Mouse (Mus musculus) mouse trophoblast stem cell (cell line): ENCODE data around the gene Ascc1.

ENCODE experiments used
- in situ Hi-C, 2 experiments: fragments of 300-500 bp; cut with MseI, MboI; formaldehyde crosslinking; loops; 2 replicates in 1 of 2; 3 replicates in 1 of 2; pipeline ENCODE4 v1.15.1; 2025

Ascc1 gene

DNA sequence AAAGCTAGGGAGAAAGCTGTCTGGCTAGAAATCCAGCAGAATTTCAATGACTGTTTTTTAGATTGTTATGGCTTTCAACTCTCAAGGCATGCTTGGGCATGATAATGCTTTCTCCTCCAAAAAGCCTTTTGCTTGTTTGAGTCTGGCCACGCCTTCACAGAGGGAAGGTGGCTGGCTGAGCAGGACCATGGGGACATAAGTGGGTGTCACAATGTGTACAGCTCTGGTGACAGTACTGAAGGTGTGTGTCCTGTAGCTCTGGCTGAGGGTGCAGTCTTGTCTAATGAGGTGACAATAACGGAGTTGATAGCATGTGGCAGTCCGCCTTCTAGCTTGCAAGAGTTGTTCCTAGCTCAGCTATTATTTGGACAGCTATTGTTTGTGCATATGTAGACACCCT lies 77.6 kb downstream of the Ascc1 start:
- in situ Hi-C loops, result no loop called here

DNA sequence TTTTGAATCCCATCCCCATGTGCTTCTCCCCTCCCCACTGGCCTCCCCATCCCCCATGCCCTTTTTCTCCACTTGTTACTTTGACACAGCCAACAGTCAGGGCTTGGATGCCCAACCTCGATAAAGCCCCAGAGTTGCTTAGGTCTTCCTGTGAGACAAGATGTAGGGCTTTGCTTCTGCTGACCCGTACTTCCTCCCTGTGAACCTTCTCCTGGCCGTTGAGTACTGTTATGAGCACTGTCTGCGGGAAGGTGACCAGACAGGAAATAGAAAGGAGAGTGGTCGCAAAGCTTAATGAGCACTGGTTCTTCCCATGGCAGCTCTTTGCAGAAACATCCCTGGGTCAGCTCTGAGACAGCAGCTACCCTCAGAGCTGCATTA lies 78.0 kb downstream of the Ascc1 start:
- in situ Hi-C loops, result no loop called here

DNA sequence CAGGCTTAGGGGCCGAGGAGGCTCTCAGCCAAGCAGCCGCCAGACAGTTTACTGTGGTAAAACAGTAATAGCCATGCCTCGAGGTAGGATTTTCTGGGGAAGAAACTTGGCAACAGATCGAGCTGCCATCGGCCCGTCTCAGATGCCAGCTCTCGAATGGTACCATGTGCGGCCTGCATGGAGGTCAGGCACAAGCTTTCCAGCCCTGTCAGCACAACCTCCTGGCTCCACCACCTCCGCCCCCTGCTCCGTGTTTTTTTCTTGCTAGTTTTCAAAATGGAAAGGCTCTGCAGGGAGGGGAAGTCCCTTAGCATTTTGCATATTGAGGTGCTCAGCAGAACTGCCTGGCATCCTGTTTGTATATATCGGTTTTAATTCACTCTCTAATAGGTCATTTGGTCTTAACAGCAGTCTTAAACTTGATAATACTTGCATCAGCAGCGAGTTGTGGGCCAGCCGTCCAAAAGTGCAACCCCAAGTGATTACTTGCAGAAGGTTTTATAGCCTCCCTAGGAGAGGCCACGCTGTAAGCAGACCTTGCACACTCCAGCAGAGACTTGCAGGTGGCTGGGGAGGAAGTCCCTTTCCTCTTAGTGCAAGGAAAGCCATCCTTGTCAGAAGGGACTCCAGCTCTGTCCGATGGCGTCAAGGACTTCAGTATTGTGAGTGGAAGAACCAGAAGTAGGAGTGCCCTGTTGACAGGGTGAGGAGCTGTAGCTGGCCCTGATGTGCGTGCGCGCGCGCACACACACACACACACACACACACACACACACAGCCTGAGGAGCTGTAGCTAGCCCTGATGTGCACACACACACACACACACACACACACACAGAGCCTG lies 78.6 kb downstream of the Ascc1 start:
- in situ Hi-C loops, result no loop called here

DNA sequence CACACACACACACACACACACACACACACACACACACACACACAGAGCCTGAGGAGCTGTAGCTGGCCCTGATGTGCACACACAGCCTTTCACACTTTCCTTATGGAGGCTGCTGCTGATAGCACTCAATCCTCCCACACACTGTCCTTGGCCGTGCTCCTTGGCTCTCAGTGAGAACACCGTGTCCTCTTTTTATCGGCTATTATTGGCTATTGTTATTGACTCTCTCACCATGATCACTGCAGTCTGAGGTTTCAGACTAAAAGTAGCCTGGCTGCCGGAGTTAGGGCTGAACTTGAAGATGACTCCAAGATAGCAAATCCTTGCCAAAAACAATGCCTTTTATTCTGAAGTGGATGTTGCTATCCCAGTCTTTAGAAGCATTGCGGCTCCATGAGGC lies 79.3 kb downstream of the Ascc1 start:
- in situ Hi-C loops, result no loop called here

DNA sequence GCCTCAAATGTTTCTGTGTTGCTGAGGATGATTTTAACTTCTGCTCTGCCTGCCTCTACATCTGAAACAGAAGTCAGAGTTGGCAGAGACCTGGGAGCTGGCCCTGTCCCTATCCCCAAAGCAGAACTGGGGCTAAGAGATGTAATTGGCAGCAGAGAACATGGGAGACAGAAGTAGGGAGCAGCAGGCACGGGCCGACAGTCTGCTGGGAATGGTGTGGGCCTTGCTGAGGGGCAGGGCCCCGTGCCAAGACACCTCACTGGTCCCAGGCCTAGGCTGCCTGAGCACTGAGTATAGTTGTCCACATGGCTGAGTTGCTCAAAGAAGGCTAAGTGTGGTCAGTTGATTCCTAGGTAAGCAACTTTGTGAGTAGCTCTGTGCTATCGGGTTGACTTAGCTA lies 81.5 kb downstream of the Ascc1 start:
- in situ Hi-C loops, result no loop called here

DNA sequence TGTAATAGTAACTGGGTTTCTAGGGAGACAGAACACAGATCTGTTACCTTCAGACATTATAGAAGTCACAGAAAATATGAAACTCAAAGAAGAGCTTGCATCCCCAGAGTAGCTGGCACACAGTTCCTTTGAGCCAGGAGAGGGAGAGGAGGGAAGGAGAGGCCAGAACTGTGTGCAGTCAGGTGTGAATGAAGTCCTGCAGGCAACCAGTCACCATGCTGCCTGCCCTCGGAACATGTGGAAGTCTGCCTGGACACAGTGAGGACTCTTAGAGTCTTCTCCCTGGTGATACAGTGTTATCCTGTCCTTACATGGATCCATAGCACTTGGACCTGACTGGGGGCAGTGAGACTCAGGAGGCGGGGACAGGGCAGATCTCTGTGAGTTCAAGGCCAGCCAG lies 89.7 kb downstream of the Ascc1 start:
- in situ Hi-C loops, result no loop called here

DNA sequence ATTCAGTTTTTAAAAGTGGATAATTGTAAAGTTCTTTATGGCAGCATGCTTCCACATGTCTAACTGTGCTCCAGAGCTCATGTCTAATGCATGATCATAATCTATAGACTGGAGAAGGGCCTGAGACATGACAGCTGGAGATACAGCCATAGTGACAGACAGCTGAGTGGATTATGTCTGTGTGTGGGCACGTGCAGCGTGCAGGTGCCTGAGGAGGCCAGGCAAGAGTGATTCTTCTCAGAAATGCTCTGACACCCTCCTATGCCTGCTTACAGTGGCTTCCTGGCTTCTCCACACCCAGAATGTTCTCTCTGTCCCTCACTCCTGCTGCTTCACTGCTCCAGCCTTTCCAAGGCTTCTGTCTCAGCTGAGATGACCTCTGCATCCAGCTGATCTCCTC lies 91.1 kb downstream of the Ascc1 start:
- in situ Hi-C loops, result no loop called here

DNA sequence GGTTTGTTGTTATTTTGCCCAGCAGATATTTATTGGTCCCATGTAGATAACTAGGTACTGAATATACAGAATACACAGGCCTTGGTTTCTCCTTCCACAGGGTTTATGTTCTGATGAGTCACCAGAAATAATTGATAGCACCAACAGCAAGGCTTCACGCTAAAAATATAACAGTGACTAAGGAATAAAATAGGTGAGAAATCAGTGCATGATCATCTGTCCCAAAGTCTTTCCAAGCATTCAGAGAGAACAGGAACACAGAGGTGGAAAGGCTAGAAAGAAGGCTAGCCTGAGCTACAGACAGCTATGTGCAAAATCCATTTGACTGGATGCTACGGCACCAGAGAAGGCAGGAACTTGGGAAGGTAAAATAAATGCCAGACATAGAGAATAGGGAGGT lies 93.0 kb downstream of the Ascc1 start:
- in situ Hi-C loops, result no loop called here

DNA sequence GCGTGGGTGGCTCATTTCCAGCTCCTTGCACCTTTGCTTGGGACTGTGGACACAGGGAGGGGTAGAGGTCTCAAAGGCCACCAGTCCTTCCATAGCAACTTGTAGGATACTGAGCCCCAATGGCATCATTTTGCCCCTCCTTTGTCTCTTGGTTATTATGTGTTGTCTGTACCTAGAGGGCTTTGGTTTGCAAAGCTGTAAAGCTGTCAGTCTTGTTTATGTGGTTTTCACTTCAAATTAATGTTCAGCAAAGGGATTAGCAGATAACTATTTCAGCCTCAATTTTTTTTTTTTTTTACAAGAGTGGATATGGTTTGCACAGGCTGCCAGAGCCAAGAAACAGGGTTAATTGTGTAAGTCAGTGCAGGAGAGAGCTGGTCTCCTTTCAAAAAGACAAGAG lies 93.7 kb downstream of the Ascc1 start:
- in situ Hi-C loops, result no loop called here

DNA sequence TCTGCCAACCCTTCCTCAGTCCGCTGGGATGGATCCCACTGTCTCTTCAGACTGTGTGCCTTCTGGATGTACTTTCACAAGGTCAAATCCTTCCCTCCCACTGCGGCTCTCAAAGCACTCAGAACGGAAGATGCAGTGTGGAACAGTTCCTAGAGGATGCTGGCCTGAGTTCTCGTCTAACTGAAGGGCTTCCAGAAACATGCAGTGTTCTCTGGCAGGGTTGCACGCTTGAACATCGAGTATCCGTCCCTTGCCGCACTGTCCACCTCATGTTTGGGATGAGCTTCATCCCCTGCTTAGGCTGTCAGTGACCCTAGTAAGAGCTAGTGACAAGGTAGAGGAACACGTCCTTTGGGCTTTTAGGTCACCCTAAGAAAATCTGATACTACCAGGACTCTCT lies 94.5 kb downstream of the Ascc1 start:
- in situ Hi-C loops, result no loop called here

DNA sequence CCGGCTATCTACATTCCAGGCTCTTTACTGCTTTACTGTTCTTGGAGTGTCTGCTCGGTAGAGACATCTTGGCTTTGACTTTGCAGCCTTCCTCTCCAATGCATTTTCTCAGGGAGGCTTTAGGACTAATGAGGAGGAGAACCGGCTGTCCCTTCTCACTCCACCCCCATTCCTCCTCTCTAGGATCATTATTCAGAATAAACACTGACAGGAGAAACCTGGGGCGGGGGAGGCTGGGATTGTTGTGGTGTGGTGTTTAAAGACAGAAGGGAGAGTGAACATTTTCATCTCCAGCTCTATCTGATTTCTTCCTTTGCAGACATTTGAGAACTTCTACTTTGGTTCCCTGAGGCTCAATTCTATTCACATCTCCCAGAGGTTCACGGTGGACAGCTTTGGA lies 95.2 kb downstream of the Ascc1 start:
- in situ Hi-C loops, result no loop called here

DNA sequence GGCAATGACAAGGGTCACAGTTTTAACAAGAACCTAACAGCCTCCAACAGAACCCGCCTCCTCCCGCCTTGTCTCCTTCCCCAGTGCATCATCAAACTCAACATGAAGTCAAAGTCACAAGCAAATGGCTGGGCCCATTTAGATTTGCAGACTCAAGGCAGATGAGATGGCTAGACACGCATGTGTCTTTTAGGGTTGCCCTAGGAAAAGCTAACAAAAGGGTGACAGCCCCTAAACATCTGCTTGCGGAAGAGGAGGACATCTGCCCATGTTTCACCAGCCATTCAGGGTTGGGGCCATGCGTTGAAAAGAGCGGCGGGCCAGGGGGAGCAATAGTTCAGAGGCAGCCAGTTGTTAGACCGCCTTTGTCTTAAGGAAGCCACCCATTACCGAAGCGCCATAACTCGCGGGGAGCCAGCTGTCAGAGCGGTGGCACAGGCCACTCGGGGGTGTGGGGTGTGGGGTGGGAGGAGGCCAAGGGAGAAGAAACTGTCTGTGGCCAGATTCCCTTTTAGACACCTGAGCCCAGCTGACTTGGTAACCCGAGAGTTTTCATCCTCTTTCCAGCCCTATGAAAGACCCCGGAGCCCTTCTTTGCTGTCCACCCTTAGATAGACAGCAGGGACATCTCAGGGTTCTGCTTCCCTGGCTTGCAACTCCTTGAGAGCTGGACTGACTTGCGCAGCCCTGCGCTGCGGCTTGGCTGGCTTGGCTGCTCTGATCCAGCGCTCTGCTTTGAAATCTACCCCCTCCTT lies 103.0 kb downstream of the Ascc1 start:
- in situ Hi-C loops, result no loop called here

DNA sequence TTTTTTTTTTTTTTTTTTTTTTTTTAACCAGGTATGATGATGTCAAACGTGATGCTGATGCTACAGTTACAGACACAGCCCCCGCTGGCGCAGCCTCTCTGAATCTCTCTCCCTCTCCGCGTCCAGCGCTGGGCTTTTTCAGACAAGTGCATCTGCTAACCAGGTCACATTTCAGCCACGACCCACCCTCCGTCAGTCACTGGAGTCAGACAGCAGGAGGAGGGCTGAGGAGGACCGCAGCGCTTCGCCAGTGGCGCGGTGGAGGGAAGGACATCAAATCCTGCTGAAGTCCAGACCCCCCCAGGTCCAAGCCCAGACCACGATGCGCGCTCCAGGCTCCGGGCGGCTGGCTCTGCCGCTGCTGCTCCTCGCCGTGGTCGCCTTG lies 103.5 kb downstream of the Ascc1 start, which contains the start of gene Spock2:
Gene Spock2 (plus strand): TSS at position 74 of the 385 bp plus-strand sequence.
- in situ Hi-C loops, result no loop called here

DNA sequence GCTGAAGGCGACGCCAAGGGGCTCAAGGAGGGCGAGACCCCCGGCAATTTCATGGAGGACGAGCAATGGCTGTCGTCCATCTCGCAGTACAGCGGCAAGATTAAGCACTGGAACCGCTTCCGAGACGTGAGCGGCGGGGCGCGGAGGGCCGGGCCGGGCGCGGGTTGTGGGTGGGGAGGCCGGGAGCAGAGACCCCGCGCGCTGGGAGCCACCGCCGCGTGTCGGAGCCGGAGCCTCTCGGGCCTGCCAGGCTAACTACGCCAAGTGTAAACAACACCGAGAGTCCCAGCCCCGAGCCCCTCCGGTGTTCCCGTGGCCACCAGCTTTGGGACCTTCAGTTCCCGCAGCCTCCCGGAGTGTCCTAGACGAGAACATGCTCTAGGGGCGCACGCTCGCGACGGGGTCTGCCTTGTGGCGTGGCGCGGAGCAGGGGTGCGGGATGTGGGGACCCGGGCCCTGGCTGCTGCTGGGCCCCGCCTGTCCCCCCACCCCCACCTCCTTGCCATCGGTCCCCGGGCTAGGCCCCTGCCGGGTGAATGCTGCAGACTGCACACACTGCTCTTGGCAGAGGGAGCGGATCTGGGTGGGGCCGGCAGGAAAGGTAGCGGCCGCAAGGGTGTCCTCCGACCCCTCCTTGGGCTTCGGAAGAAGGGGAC lies 104.1 kb downstream of the Ascc1 start:
- in situ Hi-C loops, result no loop called here

DNA sequence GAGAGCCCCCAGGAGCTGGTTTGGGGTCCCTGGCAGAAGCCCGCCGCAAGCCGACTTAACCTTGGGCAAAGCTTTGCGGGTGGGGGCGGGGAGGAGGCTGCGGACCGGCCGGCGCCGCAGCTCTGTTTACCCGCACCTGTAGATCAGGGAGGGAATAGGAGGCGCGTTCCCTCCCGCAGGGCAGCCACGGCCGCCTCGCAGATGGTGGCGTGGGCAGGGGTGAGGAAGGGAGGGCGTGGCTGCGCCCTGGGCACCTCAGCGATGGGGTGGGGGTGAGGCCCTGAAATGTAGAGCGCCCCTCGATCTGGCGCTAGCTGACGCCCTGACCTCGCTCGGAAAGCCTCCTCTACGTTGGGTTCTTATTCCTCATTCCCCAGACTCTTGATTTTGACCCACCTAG lies 104.8 kb downstream of the Ascc1 start:
- in situ Hi-C loops, result no loop called here

DNA sequence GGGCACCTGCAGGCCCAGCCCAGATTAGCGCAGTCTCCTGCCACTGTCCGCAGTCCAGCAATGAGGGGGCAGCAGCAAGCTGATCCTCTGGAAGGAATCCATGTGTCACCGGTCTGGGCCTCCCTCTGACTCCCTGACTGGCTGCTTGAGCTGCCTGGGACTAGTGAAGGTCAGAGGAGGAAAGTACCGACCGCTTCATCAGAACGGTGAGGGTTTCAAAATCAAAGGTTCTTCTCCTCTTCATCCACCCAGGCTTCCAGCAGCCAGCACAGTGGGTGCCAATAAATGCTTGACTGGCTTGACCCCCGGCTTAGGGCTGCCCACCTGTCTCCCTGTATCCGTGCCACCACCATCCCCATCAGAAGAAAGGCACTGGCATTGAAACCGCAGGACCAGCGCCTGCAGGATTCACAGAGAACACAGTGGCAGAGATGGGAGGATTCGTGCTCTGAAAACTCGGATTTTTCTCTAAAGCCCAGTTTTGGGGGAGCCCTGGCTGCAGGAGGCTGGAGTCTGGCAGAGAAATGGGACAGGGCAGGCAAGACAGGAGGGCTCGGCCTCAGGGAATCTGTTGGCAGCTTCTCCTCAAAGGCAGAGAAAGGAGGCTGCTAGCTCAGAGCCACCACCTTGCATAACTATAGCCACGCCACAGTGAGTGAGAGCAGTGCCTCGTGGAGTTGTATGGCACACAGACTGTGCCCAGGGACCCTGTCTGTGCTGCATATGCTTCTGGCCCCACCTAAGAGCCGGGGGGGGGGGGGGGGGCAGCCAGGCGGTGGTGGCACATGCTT lies 105.9 kb downstream of the Ascc1 start:
- in situ Hi-C loops, result no loop called here

DNA sequence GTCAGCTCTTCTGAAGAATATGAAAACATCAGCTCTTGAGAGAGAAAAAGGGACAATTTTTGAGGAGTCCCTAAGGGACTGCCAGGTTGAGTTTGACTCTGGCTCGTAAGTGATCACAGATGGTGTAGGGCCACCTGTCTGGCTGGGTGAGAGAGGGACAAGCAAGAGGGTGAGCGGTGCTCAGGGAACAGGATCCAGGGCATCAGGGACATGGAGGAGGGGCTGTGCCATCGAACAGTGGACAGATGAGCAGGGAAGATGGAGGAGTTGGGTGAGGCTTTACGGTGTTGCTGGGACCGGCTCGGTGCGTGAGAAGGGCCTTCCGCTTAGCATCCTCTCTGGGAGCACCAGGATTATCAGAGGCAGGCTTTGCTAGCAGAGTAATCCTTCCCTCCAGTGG lies 106.7 kb downstream of the Ascc1 start:
- in situ Hi-C loops, result no loop called here

DNA sequence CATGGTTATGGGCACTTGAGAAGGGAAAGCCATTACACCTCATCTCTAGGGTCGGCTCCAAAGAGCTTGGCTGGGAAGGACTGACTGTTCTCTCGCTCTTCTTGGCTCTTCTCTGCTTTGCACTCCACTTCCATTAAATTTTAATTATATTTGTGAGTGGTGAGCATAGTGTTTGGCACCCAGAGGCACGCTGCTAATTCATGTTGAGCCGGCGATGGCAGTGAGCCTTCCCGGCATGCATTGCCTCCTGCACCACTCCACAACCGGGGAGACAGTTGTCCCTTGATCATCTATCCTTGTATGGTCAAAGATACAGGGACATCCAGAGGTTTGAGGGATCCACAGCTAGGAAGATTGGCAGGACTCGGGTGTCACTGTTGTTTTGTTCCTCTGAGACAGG lies 107.4 kb downstream of the Ascc1 start:
- in situ Hi-C loops, result no loop called here

DNA sequence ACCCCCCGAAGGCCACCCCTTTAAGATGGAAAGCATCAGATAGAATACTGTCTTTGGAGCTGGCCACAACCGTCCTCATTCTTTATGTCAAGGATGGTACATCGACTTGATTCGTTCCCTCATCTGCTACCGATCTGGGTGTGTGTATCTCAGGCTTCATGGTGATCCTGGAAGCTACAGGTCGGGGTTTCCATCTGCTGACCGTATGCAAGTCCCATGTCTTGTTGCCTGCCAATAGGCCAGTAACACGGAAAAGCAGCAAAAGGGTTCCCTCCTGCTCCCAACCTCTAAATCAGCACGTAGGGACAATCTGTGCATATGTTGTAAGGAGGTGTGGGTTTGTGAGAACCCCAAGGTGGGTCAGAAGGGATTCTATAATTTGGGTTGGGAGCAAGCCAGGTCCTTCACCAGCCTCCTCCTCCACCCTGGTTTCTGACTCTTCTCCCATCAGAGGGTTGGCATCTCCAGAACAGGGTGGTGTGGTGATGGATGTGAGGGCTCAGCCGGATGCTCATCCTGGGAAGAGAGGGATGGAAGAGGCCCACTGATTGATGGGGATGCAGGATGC lies 108.4 kb downstream of the Ascc1 start:
- in situ Hi-C loops, result no loop called here

DNA sequence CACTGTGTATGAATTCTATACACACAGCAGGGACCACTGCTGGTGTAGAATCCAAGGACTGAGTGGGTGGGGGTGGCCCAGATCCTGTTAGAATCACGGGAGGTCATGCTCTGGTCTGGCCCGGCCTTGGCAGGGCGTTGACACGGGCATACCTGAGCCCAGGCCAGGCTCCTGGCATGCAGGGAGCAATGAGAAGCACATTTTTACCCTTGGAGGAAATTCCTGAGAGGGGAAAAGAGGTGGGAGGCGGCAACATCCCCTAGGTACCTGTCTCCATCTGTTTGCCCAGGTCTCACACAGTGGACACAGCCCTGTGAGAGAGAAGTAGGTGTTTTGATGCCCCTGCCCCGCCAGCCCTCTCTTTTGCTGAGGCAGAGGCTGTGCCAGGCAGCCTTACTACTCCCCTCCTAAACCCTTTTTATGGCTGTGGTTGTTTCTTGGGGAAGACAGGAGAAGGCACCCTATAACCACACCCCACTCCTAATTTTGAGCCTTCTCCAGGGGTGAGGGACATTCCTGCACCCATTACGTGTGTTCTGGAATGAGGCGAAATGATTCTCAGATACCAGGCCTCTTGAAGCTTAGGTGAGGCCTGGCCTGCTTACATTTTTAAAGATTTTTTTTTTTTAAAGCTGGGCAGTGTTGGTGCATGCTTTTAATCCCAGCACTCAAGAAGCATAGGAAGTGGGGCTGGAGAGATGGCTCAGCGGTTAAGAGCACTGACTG lies 111.5 kb downstream of the Ascc1 start:
- in situ Hi-C loops, result no loop called here
